Mouse (Mus musculus) heart, embryonic 11.5 days (tissue): Measurements from ENCODE around the gene Gm49369. TPM values are rescaled to one million over a fixed set of nuclear protein-coding genes. Genes with fewer than 3 reads are reported as not detected.
"Not testable (repeated sequence)": the region's sequence is repeated elsewhere in the genome, so short reads cannot be mapped to it uniquely, and the experiment has no call there.

Experiments used
- ATAC-seq: fragments of 200-750 bp; cut with Nextera tagmentation; replicated peaks from 2 replicates; pipeline ENCODE4 v1.8.0; 2017; ENCODE audit warnings: moderate library complexity; ENCODE audit not compliant: insufficient number of reproducible peaks, low FRiP score, low TSS enrichment
- H3K27ac ChIP-seq: fragments of 300-500 bp; sonication (generic); 2 replicates; pipeline ENCODE4 v1.5.1; 2014; ENCODE audit warnings: mild to moderate bottlenecking, low read depth, low read length
- H3K27me3 ChIP-seq: fragments of 300-500 bp; sonication (generic); 2 replicates; pipeline ENCODE4 v1.6.1; 2014; ENCODE audit warnings: mild to moderate bottlenecking, low read length, mixed read lengths; ENCODE audit not compliant: control insufficient read depth, insufficient read depth
- H3K36me3 ChIP-seq: fragments of 300-500 bp; sonication (generic); 2 replicates; pipeline ENCODE4 v1.6.1; 2014; ENCODE audit warnings: mild to moderate bottlenecking, low read length, moderate library complexity, mixed read lengths; ENCODE audit not compliant: control insufficient read depth, insufficient read depth
- H3K4me1 ChIP-seq: fragments of 300-500 bp; sonication (generic); 2 replicates; pipeline ENCODE4 v1.6.1; 2014; ENCODE audit warnings: low read length; ENCODE audit not compliant: control insufficient read depth, insufficient read depth
- H3K4me2 ChIP-seq: fragments of 300-500 bp; sonication (generic); 2 replicates; pipeline ENCODE4 v1.6.1; 2014; ENCODE audit warnings: mild to moderate bottlenecking, moderate library complexity
- H3K4me3 ChIP-seq: fragments of 300-500 bp; sonication (generic); 2 replicates; pipeline ENCODE4 v1.5.1; 2014; ENCODE audit warnings: low read depth, low read length
- H3K9ac ChIP-seq: fragments of 300-500 bp; sonication (generic); 2 replicates; pipeline ENCODE4 v1.6.1; 2014; ENCODE audit warnings: mild to moderate bottlenecking, low read depth, low read length, moderate library complexity
- H3K9me3 ChIP-seq: fragments of 300-500 bp; sonication (generic); replicated peaks from 2 replicates; pipeline ENCODE4 v1.6.1; 2016; ENCODE audit warnings: low read length; ENCODE audit not compliant: control insufficient read depth
- WGBS: fragments of 180-500 bp; shearing (Covaris S2); extraction: QIAGEN DNeasy Blood & Tissue Kit; methylation state at CpG from one replicate; pipeline ENCODE4 v1.1.7; 2014; ENCODE audit not compliant: insufficient replicate concordance; 5-methylcytosine and 5-hydroxymethylcytosine counted together
- polyA plus RNA-seq: library from polyadenylated mRNA; unstranded; fragments of >200 nt; fragmentation: Nextera tagmentation; extraction: Ambion mirVana; gene quantifications from 2 replicates; pipeline ENCODE4 v1.2.1, GENCODE M21; 2014

Gm49369 gene
- polyA plus RNA-seq, 1 experiment from 2014 or later, result not detected

GRCm38 (mm10) chr7:142340269-142340970 is 42.0 kb downstream of the Gm49369 start:
- Histone ChIP-seq H3K9me3 (no peaks in the 10 kb centered on the region), H3K9ac (no peak overlapping the region; the same call in 1 of the 2 replicates), H3K4me2 (no peak overlapping the region), H3K27ac (no peak overlapping the region), H3K4me3 (no peak overlapping the region), H3K27me3 (no peaks in the 10 kb centered on the region), H3K36me3 (no peaks in the 10 kb centered on the region), H3K4me1 (peaks cover 6% of the 10 kb centered on the region)
- 53% methylated on average over 10 of the region's 10 CpGs for WGBS
- ATAC-seq, result no peak

DNA sequence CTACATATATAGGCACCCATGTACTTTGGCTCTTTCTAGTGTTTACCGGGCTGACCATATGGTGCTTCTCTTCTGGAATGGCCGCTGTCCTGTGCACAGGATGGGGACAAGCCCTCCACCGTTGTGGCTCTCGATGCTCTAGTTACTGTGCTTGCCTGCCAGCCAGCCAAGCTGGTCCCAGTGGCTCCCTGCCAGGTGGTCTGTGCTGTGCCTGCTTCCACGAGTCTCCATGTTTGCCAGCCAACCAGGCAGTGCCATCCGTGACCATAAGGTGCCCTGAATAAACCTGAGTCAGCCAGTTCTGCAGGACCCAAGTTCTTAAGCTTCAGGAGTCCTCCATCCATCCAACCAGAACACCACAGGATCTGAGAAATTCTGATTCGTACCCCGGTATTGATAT is 47.3 kb downstream of the Gm49369 start:
- H3K36me3 ChIP-seq, result no peaks in the 10 kb centered on the region
- H3K9ac ChIP-seq, result no peak overlapping the region
- H3K27ac ChIP-seq, result no peak overlapping the region
- no peaks in the 10 kb centered on the region for H3K9me3 ChIP-seq
- H3K4me1 ChIP-seq, result peaks cover 20% of the 10 kb centered on the region
- no peak overlapping the region for H3K4me2 ChIP-seq
- ATAC-seq, result no peak
- H3K27me3 ChIP-seq, result no peaks in the 10 kb centered on the region
- no peak overlapping the region for H3K4me3 ChIP-seq
- 87% methylated on average over 8 of the region's 8 CpGs for WGBS

GRCm38 (mm10) chr7:142334246-142334645 is 48.2 kb downstream of the Gm49369 start:
- Histone ChIP-seq H3K27me3 (no peaks in the 10 kb centered on the region), H3K4me2 (no peak overlapping the region), H3K4me1 (peaks cover 29% of the 10 kb centered on the region), H3K36me3 (no peaks in the 10 kb centered on the region), H3K9me3 (no peaks in the 10 kb centered on the region), H3K27ac (no peak overlapping the region), H3K4me3 (no peak overlapping the region), H3K9ac (no peak overlapping the region)
- ATAC-seq, result peak; percentile 42
- 3% methylated on average over 3 of the region's 3 CpGs for WGBS

DNA sequence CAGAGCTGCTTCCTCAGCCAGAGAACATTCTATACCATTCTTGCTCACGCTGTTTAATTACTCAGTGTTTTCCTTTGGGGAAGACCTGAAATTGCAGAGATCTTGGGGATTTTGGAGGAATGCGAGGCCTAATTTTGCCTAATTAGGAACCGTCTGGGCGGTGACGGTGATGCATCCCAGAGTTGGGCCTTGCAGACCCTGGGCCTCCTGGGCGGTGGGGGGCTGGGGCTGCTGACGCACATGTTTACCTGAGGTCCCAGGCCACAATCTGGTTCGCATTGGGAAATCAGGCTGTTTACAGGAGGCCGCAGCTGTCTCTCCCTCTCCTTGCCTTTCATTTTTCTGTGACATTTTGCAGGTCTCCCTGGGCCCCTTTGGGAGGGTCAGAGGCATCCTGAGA is 49.7 kb downstream of the Gm49369 start:
- H3K36me3 ChIP-seq, H3K4me2 ChIP-seq, H3K27me3 ChIP-seq, H3K9me3 ChIP-seq, H3K4me3 ChIP-seq, H3K9ac ChIP-seq, ATAC-seq: not testable (repeated sequence)
- WGBS, result 43% methylated on average over 3 of the region's 9 CpGs
- H3K4me1 ChIP-seq, result peaks cover 40% of the 10 kb centered on the region
- H3K27ac ChIP-seq, result 0 out of 2 replicates have a peak overlapping the region, but pooled peaks have one; percentile 42

DNA sequence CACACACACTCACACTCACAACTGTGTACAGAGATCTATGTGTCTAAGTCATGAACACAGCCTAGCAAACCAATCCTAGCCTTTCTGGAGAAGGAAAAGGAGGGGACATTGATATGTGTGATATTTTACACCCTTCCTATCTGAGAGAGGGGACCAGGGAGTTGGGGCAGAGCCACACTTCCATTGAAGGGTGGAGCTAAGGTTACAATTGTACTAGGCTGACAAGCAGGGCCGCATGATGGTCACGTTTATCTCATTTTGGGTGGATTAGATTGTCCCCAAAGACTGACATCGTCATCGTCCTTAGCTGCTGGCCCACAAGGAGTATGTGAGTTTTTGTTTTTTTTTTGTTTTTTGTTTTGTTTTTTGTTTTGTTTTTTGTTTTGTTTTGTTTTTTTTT is 51.2 kb downstream of the Gm49369 start:
- WGBS, result 30% methylated on average over 4 of the region's 4 CpGs
- Histone ChIP-seq H3K9ac (no peak overlapping the region), H3K4me3 (no peak overlapping the region), H3K9me3 (no peaks in the 10 kb centered on the region), H3K4me1 (peaks cover 54% of the 10 kb centered on the region), H3K36me3 (no peaks in the 10 kb centered on the region), H3K4me2 (no peak overlapping the region), H3K27ac (peak overlapping the region; percentile 97), H3K27me3 (no peaks in the 10 kb centered on the region)
- ATAC-seq, result no peak

- no peak overlapping the region for H3K4me3 ChIP-seq
- no peaks in the 10 kb centered on the region for H3K27me3 ChIP-seq
- 13% methylated on average over 9 of the region's 9 CpGs for WGBS
- ATAC-seq, result peak; percentile 85
- H3K27ac ChIP-seq, result peak overlapping the region; percentile 97
- H3K9me3 ChIP-seq, result no peaks in the 10 kb centered on the region
- peaks cover 58% of the 10 kb centered on the region for H3K4me1 ChIP-seq
- no peak overlapping the region for H3K4me2 ChIP-seq
- peak overlapping the region; percentile 23; the same call in 1 of the 2 replicates for H3K9ac ChIP-seq
- H3K36me3 ChIP-seq, result no peaks in the 10 kb centered on the region
Measured at GRCm38 (mm10) chr7:142330271-142330724, 52.2 kb downstream of the Gm49369 start.

DNA sequence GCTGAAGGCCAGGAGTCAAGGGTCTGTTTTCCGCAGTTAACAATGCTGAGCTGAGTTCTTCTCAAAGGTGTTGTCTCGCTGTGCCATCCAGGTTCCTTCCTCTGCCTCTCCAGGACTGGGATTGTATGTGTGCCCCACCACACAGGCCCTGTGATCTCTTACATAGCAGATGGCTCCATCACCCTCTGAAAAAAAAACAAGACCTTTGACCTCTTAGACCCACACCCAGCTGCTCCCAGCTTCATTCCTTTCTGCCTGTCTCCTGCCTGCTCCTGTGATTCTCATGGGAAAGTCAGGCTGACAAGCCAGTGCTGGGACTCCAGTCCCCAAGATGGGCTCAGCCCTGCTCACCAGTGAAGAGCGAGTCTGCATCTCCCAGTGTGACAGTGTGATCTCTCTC is 54.0 kb downstream of the Gm49369 start:
- whole genome bisulfite sequencing, result 56% methylated on average over 3 of the region's 3 CpGs
- H3K4me1 ChIP-seq, result peaks cover 56% of the 10 kb centered on the region
- H3K27ac ChIP-seq, result peak overlapping the region; percentile 97
- H3K9me3 ChIP-seq, result no peaks in the 10 kb centered on the region
- H3K4me2 ChIP-seq, result no peak overlapping the region
- H3K9ac ChIP-seq, result no peak overlapping the region
- H3K4me3 ChIP-seq, result no peak overlapping the region
- ATAC-seq, result no peak
- no peaks in the 10 kb centered on the region for H3K27me3 ChIP-seq
- H3K36me3 ChIP-seq, result no peaks in the 10 kb centered on the region

DNA sequence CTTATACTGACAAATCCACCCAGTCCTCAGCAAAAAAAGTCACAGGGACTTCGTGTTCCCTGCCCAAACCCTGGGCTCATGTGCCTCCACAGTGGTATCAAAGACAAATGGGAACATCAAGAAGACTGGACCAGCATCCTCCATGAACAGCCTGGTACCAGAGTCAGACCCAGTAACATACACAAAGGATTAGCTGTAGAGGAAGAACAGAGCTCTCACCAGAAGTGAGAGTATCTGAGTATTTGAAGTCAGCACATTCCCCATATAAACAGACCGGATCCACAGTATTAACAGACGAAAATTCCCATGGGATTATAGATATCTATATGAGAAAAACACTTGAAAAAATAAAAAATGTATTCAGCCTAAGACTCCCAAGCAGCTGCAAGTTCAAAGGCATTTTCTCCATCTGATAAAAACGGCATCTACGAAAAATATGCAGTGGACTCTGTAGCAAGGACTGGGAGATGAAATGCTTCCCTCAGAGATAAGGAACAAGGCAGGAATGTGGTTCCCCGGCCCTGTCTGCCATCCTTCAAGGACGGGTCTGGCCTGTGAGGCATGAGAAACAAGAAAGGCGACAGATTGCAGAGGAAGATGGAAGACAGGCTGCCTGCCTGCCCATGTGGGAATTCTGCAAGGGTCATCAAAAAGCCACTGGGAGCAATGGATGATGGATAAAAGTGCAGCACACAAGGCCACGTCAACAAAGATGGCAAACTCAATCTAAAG is 55.6 kb downstream of the Gm49369 start:
- H3K9me3 ChIP-seq, result no peaks in the 10 kb centered on the region
- WGBS, result 14% methylated on average over 9 of the region's 9 CpGs
- peaks cover 52% of the 10 kb centered on the region for H3K4me1 ChIP-seq
- no peak overlapping the region for H3K4me2 ChIP-seq
- H3K4me3 ChIP-seq, result no peak overlapping the region
- H3K27ac ChIP-seq, result peak overlapping the region; percentile 82
- no peaks in the 10 kb centered on the region for H3K27me3 ChIP-seq
- no peak for ATAC-seq
- H3K36me3 ChIP-seq, result no peaks in the 10 kb centered on the region
- H3K9ac ChIP-seq, result no peak overlapping the region
